Mouse (Mus musculus) cortical plate, adult 2 months (tissue): ENCODE measurements at regions not wholly inside any gene's neighbourhood (a gene's known extent, or its start where the extent isn't known, plus 50 kb on each side); places are given as distances from the start of the nearest gene placed in this dataset.

Experiments used
- CTCF ChIP-seq: fragments of 200-500 bp; IDR thresholded peaks from 2 replicates; pipeline ENCODE4 v1.5.1; 2011; ENCODE audit warnings: mild to moderate bottlenecking, control low read depth, low read length; ENCODE audit not compliant: insufficient read depth; ENCODE audit errors: extremely low read depth
- POLR2A ChIP-seq: fragments of 200-500 bp; IDR thresholded peaks from 2 replicates; pipeline ENCODE4 v1.6.1; 2011; ENCODE audit warnings: mild to moderate bottlenecking, low read length, control low read depth; ENCODE audit not compliant: insufficient read depth; ENCODE audit errors: extremely low read depth

DNA sequence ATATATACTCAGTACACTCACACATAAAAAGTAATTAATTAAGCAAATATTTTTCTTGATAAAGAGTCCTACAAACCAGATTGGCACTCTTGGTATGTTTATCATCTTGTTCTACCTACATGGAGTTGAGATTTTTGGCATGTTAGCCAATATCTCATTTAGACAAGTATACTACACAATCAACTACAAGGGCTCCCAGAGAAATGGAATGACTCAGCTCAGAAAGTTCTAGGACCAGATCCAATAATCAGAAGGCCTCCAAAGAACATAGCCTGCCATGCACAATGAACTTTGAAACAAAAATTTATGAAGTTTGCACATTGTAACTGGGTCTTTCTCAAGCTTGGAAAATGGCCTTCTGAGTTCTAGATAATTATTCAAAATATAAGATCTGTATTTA is 100.0 kb upstream of the Tbl1x start:
- no peak for TF ChIP-seq CTCF
- no peak for TF ChIP-seq POLR2A
